Mouse (Mus musculus) spleen, adult 2 months (tissue): ENCODE measurements around the gene Hjurp.

Experiments used
- CTCF ChIP-seq: fragments of 200-500 bp; IDR thresholded peaks from 2 replicates; pipeline ENCODE4 v1.5.1; 2011; ENCODE audit warnings: mild to moderate bottlenecking, inconsistent platforms; ENCODE audit not compliant: insufficient read depth, insufficient read length, insufficient replicate concordance; ENCODE audit errors: extremely low read depth
- POLR2A ChIP-seq: fragments of 200-500 bp; IDR thresholded peaks from 2 replicates; pipeline ENCODE4 v1.6.1; 2011; ENCODE audit warnings: low read depth, low read length, inconsistent platforms

DNA sequence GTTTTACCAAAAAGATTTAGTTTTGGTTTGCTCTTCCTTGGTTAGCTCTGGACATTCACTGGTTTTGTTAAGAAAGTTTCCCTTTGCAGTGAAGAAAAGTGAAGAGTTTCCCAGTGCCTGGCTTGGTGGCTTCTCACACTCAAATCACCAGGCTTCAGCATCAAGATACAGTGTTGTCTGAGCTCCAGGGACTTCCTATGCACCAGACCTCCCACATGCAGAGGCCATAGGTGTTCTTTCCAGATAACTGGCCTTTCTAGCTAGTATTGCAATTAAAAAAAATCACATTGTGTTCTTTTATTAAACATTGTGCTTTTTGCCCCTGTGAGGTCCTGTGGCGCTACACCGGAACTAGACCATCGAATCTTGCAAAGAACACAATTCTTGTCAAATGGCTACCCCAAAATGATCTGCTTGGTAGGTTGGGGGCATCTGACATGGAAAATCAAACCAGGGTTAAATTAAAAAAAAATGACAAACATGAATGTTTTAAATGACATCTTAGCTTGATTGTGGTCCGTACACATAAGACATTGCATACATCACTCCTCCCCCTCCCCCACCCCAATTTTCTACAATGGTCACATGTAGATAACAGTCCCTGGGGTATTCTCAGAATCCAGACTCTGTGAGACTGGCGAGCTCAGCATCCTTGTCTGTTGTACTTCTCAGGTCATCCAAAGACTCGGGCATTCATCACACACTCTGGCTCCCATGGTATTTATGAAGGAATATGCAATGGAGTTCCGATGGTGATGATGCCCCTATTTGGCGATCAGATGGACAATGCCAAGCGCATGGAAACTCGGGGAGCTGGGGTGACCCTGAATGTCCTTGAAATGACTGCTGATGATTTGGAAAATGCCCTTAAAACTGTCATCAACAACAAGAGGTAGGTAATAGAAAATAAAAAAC is 61.7 kb downstream of the Hjurp start:
- TF ChIP-seq POLR2A = no peak
- no peak for TF ChIP-seq CTCF
